Mouse (Mus musculus) C2C12 (cell line): ENCODE data around the gene Atxn7l1.

Experiments used
- CTCF ChIP-seq: IDR thresholded peaks from one replicate; pipeline ENCODE4 v1.5.1; 2011; ENCODE audit not compliant: control insufficient read depth, insufficient read depth, insufficient read length
- MAX ChIP-seq: IDR thresholded peaks from one replicate; pipeline ENCODE4 v1.6.1; 2011; ENCODE audit warnings: mild to moderate bottlenecking, control low read depth

DNA sequence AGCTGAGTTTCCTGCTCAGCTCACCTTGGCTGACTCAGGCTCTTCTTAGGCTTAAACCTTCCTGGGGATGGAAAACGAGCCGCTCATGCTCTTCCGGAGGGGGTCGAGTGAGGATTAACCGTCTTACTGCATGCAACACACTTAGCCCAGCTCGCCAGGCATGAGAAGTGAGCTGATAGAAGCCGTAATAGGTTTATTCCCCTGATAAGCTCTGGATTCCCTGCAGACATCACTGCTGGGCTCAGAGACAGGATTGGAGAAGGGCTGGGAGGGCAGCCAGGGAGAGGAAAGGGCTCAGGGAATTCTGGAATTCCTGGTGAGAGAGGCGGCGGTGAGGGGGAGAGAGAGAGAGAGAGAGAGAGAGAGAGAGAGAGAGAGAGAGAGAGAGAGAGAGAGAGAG is 105.7 kb downstream of the Atxn7l1 start:
- TF ChIP-seq CTCF = no peak
- no peak for TF ChIP-seq MAX
